Mouse (Mus musculus) stomach, postnatal 0 days (tissue): Measurements from ENCODE around the gene S1pr1.

ENCODE experiments used
- CTCF ChIP-seq: IDR thresholded peaks from 2 replicates; pipeline ENCODE4 v1.5.1; 2016; ENCODE audit warnings: antibody characterized with exemption, low read depth, mild to moderate bottlenecking, moderate library complexity
- EP300 ChIP-seq: optimal IDR thresholded peaks from 2 replicates; pipeline ENCODE3; 2016; ENCODE audit warnings: antibody characterized with exemption

- TF ChIP-seq EP300 (no peak), CTCF (no peak)
These were observed 39.6 kb upstream of the S1pr1 start for GRCm38 (mm10) chr3:115754466-115754865.
